Mouse (Mus musculus) spleen, adult 2 months (tissue): Measurements from ENCODE around the gene Mllt6. TPM values are rescaled to one million over a fixed set of nuclear protein-coding genes. Genes with fewer than 3 reads are reported as not detected.

Experiments
- DNase-seq, 2 experiments: peaks; one replicate each; pipeline versions ENCODE4 v3.0.0 to v3.0.0-alpha.2; 2012 to 2021; ENCODE audit warnings: low spot score in 2 of 2, low read depth in 1 of 2
- H3K27ac ChIP-seq: fragments of 200-500 bp; 2 replicates; pipeline ENCODE4 v1.5.1; 2012; ENCODE audit warnings: low read length, inconsistent platforms; ENCODE audit not compliant: insufficient read depth
- H3K27me3 ChIP-seq: fragments of 200-500 bp; 2 replicates; pipeline ENCODE4 v1.6.1; 2012; ENCODE audit warnings: mild to moderate bottlenecking, moderate library complexity, low read length, inconsistent platforms; ENCODE audit not compliant: control insufficient read depth, insufficient read depth
- H3K36me3 ChIP-seq: fragments of 200-500 bp; 2 replicates; pipeline ENCODE4 v1.6.1; 2012; ENCODE audit warnings: mild to moderate bottlenecking, low read length, inconsistent platforms; ENCODE audit not compliant: control insufficient read depth, insufficient read depth
- H3K4me1 ChIP-seq: fragments of 200-500 bp; 2 replicates; pipeline ENCODE4 v1.6.1; 2011; ENCODE audit warnings: inconsistent platforms; ENCODE audit not compliant: control insufficient read depth, insufficient read depth, insufficient read length
- H3K4me3 ChIP-seq: fragments of 200-500 bp; 2 replicates; pipeline ENCODE4 v1.5.1; 2011; ENCODE audit warnings: mild to moderate bottlenecking, inconsistent platforms; ENCODE audit not compliant: insufficient read depth, insufficient read length; ENCODE audit errors: extremely low read depth
- CTCF ChIP-seq: fragments of 200-500 bp; IDR thresholded peaks from 2 replicates; pipeline ENCODE4 v1.5.1; 2011; ENCODE audit warnings: mild to moderate bottlenecking, inconsistent platforms; ENCODE audit not compliant: insufficient read depth, insufficient read length, insufficient replicate concordance; ENCODE audit errors: extremely low read depth
- POLR2A ChIP-seq: fragments of 200-500 bp; IDR thresholded peaks from 2 replicates; pipeline ENCODE4 v1.6.1; 2011; ENCODE audit warnings: low read depth, low read length, inconsistent platforms
- WGBS: fragments of 180-500 bp; shearing (Covaris S2); methylation state at CpG from one replicate; pipeline ENCODE4 v1.1.7; 2018; 5-methylcytosine and 5-hydroxymethylcytosine counted together
- polyA plus RNA-seq: library from polyadenylated mRNA; depleted of rRNA; stranded (reverse); fragments of >200 nt; gene quantifications from 2 replicates; pipeline ENCODE4 v1.2.3, GENCODE M21; 2012

Mllt6 gene
- polyA plus RNA-seq, 1 experiment, result 65.8 TPM

DNA sequence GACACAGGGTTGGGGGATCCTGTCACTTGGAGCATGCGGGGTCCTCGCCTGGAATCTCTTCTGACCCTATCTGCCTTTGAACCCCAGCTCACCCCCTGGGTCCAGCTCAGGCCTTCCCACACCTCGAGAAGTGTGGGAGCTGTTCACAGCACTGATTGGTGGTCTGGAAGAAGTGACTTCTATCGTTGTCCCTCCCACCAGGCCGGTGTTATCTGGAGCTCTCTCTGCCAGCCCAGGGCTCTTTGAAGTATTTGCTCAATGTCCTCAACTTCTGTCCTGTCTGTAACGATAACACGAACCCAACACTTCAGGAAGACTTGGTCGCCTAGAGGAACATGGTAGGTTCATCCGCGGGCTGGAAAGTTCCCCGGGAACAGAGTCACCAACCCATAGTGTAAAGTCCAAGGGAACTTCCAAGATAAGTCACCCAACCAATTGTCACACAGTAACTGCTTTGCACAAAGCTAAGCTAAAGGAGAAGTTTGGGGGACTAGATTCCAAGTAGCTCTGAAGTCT is 4.4 kb upstream of the Mllt6 start:
- 72% methylated on average over 11 of the region's 11 CpGs for WGBS
- Histone ChIP-seq H3K4me1 (peaks cover 6% of the 10 kb centered on the region; the same call in 1 of the 2 replicates), H3K27me3 (no peaks in the 10 kb centered on the region), H3K4me3 (no peak overlapping the region), H3K36me3 (no peaks in the 10 kb centered on the region; the same call in 1 of the 2 replicates), H3K27ac (peak overlapping the region; percentile 98)
- DNase-seq, result no peak
- TF ChIP-seq POLR2A (no peak), CTCF (no peak)

DNA sequence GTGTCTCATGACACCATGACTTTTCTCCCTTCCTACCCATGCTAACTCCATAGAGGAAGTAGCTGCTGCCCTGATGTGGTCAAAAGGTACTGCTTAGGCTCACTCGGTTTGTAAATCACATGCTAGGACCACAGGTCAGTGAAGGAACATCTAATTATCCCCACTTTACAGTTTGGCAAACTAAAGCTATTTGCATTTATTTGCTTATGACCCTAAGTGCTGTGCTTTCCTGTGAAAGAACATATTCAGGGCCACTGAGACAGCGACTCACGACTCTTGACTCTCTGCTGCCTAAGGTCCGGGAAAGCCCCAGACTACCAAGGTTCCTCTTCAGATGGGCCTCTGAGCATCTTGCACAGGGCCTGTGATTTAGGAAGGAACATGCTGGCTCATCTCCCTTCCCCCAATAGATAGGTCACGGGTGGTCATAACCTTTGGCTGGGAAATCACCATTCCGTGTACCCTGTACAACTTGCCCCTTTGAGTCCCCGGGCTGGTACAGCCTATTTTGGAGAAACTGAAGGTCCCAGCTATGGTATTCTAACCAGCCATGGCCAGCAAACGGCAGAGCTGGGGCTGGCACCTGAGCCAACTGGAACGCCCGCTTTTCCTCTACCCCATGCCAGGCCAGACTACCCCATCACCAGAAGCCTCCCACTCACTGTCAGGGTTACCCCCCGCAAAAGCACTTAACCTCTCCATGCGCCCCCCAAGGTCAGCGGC is 3.8 kb upstream of the Mllt6 start:
- Histone ChIP-seq H3K27ac (peak overlapping the region; percentile 98), H3K4me1 (peaks cover 6% of the 10 kb centered on the region; the same call in 1 of the 2 replicates), H3K27me3 (no peaks in the 10 kb centered on the region), H3K36me3 (no peaks in the 10 kb centered on the region; the same call in 1 of the 2 replicates), H3K4me3 (peak overlapping the region; percentile 73)
- no peak for TF ChIP-seq CTCF
- TF ChIP-seq POLR2A, result no peak
- peak; percentile 74 to 81 for DNase-seq
- WGBS, result under 1% methylated on average over 13 of the region's 13 CpGs

DNA sequence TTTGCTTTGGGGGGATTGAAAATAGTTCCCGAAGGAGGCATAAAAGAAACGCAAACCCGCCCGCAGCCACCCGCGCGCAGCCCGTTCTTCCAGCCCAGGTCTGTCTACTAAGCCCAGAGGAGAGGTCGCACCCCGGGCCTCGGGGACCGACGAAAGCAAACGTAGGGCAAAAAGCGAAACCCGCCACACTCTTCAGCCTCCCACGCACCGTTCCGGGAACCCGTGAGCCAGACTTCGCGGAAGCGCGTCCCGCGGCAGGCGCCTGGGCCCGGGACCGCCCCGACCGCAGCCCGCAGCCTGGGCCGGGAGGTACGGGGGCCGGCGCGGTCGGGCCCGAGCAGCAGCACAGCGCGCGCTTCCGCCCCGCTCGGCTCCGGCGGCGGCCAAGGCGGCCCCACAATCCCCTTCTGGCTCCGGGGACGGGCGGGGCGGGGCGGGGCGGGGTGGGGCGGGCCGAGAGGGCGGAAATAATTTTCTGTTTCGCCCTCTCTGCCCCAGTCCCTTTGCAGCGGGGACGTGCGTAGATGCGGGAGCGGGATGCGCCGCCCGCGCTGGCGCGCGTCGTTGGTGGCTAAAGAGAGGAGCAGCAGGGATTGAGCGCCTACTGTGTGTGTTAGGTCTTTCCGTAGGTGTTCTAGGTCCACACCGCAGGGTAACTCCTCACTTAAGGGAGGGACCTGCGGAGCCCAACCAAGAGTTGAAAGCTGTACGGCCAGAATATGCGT is 3.1 kb upstream of the Mllt6 start:
- Histone ChIP-seq H3K27ac (peak overlapping the region; percentile 99), H3K36me3 (no peaks in the 10 kb centered on the region; the same call in 1 of the 2 replicates), H3K27me3 (no peaks in the 10 kb centered on the region), H3K4me1 (peaks cover 10% of the 10 kb centered on the region; the same call in 1 of the 2 replicates), H3K4me3 (peak overlapping the region; percentile 90)
- TF ChIP-seq CTCF (no peak), POLR2A (peak; percentile 93)
- DNase-seq, result peak; percentile 47 to 78
- under 1% methylated on average over 65 of the region's 78 CpGs for WGBS

DNA sequence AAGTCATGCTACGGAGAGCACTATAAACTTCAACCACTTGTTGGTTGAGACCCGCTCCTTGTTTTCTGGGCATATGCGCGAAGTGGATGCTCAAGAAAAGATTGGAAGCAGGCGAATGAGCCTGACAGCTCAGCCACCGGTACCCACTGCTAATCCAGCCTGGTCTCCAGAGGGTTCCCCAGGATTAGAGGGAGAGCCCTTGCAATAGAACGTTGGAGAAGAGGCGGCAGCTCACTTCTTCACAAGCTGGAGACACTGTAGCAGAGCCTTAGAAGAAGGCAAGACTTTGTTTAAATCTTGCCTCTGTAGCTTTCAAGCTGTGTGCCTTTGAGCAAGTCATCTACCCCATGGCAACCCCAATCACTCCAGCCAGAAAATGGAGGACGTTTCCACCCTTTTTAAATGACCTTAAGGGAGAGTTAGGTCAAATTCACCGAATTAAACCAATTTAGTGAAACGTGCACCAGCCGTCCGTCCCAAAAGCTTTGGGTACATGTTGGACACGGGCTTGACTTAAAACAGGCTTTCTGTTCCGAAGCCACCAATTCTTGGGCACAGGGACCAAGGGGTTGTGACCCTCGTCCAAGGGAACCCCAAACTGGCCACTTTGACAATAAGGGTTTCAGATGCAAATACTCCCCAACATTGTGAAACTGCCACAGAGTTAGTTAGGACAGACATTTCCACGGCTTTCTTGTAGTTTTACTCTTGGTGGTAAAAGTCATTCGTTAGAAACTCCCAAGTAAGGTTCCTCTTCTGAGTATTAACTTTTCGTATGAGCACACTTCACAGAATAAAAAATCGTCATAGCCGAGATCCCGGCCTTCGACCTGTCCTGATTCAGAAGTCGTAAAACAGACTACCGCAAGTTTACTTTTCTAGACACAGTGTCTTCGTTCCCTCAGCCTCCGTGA is 2.2 kb upstream of the Mllt6 start:
- no peaks in the 10 kb centered on the region; the same call in 1 of the 2 replicates for H3K36me3 ChIP-seq
- WGBS, result 5% methylated on average over 27 of the region's 27 CpGs
- TF ChIP-seq POLR2A, result no peak
- TF ChIP-seq CTCF, result no peak
- H3K27me3 ChIP-seq, result no peaks in the 10 kb centered on the region
- peak overlapping the region; percentile 90 for H3K4me3 ChIP-seq
- no peak for DNase-seq
- H3K27ac ChIP-seq, result peak overlapping the region; percentile 99
- peaks cover 10% of the 10 kb centered on the region; the same call in 1 of the 2 replicates for H3K4me1 ChIP-seq

DNA sequence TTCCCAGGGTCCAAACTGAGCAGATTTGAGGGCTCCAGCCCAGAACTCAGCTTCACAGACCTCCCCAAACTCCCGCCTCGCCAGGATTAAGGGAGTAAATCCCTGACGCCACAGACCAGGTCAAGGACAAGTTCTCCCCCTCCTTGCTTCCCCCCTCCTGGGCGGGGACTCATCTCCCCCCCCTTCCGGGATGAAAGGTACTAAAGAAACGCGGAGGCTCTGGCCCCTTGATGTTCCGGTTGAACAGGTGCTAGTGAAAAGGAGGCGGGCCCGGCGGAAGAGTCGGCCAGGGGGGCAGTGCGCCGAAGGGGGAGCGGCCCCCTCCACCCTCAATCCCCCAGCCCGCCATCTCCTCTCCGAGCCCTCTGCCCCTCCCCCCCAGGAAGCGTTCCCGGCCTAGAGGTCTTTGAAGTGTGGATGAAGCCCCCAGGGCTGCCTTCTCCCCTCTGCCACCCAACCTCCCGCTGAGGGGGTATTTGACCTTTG is 1.5 kb upstream of the Mllt6 start:
- 2% methylated on average over 20 of the region's 20 CpGs for WGBS
- peaks cover 3% of the 10 kb centered on the region for H3K36me3 ChIP-seq
- peaks cover 10% of the 10 kb centered on the region; the same call in 1 of the 2 replicates for H3K4me1 ChIP-seq
- TF ChIP-seq POLR2A, result no peak; the same call in 1 of the 2 replicates
- no peak for TF ChIP-seq CTCF
- peak in 1 of 2 experiments; percentile 80 for DNase-seq
- peak overlapping the region; percentile 70 for H3K4me3 ChIP-seq
- no peaks in the 10 kb centered on the region for H3K27me3 ChIP-seq
- peak overlapping the region; percentile 99 for H3K27ac ChIP-seq

DNA sequence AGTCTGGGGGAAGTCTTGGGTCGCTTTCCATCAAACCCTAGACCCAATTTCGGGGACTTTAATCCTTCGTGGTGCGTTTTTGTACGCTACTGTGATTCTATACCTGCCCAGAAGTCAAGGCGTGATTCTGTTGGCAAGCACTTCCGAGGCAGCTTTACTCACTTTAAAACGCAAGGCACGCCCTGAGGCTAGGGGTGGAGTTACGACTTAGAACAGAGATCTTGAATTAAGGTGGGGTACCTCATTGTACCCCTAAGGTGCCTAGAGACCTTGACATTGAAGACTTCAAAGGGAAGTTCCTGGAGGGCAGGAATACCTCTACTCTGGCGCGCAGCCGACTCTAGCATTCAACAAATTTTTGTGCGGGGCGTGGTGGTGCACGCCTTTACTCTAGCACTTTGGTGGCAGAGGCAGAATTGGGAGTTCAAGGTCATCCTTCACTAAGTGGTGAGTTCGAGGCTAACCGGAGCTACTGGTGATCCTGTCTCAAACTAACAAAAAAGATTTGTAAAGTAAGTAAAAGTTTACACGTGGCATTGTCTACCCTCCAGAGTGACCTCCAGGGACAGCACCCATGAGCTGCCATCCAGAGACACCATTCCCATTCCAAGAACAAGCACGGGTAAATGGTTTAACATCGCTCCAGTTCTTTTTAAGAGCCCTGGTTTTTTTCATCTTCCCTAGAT is 864 bp upstream of the Mllt6 start:
- Histone ChIP-seq H3K36me3 (peaks cover 8% of the 10 kb centered on the region), H3K27me3 (no peaks in the 10 kb centered on the region), H3K4me1 (peaks cover 10% of the 10 kb centered on the region; the same call in 1 of the 2 replicates), H3K4me3 (peak overlapping the region; percentile 70), H3K27ac (peak overlapping the region; percentile 99)
- WGBS, result 2% methylated on average over 21 of the region's 21 CpGs
- DNase-seq, result peak in 1 of 2 experiments; percentile 54
- TF ChIP-seq POLR2A, result no peak; the same call in 1 of the 2 replicates
- TF ChIP-seq CTCF, result no peak
